Mouse (Mus musculus) neural tube, embryonic 10.5 days (tissue): Measurements from ENCODE around the gene Tnrc6c.
A peak's percentile ranks its signal among the peaks of the same experiment; 100 is the strongest.
"Not testable (repeated sequence)": the region's sequence is repeated elsewhere in the genome, so short reads cannot be mapped to it uniquely, and the experiment has no call there.

Experiments used
- DNase-seq: peaks from one replicate; pipeline ENCODE4 v3.0.0-alpha.2; 2017; ENCODE audit warnings: low spot score; ENCODE audit errors: extremely low spot score

Tnrc6c gene

GRCm38 (mm10) chr11:117768725-117769682 lies 114.9 kb downstream of the Tnrc6c start:
- no peak for DNase-seq

GRCm38 (mm10) chr11:117769683-117770047 lies 115.6 kb downstream of the Tnrc6c start:
- DNase-seq: no peak

DNA sequence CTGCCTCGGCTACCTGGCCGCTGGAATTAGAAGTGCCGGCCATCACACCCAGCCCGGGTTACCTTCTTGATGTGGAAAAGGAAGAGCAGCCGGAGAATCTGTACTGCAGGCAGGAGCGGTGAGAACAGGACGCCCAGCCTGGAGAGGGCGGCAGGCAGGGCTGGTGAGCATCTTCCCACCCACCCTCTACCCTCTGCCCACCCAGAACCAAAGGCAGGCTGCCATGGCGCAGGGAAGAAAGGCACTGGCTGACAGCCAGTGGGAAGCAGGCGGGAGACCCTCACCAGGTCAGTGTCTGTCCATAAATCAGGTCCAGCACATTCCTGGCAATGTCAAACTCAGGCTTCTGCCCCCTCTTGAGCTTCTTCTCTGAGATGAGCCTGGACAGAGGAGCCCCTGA lies 116.3 kb downstream of the Tnrc6c start:
- DNase-seq: no peak

- no peak for DNase-seq
Measured at GRCm38 (mm10) chr11:117772352-117772751, 118.3 kb downstream of the Tnrc6c start.

GRCm38 (mm10) chr11:117774925-117775324 lies 120.8 kb downstream of the Tnrc6c start:
- DNase-seq: no peak

GRCm38 (mm10) chr11:117775540-117775939 lies 121.5 kb downstream of the Tnrc6c start:
- DNase-seq: no peak

GRCm38 (mm10) chr11:117776085-117776792 lies 122.2 kb downstream of the Tnrc6c start:
- no peak for DNase-seq

DNA sequence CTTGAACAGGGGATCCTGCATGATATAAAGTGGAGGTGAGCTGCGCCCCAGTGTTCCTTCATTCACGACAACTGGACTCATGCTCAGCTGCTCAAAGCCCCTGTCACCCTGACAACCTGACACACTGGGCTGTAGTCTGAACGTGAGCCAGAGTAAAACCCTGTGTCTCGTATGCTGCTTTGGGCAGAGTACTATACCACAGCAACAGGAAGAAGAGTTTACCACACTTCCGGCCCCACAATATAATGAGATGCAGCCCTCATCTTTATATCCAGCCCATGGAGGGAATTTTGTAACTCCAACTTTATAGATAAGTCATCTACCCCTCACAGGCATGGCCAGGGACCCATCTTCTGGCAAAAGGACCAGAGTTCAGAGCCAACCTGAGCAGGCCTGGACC lies 123.0 kb downstream of the Tnrc6c start:
- no peak for DNase-seq

DNA sequence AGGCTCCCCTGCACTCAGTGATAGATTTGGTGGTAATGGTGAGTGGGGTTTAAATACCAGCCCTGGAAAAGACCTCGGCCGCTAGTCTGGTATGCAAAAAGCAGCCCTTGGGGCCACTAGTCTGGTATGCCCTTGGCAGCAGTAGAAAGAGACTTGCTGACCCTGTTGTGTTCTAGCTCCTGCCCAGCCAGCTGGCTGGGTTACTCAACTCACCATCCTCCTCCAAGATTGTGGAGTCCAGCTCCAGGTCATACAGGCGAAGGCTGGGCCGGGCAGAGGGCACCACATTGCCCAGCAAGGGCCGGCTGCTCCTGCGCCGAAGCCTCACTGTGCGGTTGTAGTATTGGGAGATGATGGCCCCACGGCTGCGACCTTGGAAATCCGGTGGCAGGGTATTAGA lies 123.9 kb downstream of the Tnrc6c start:
- no peak for DNase-seq

- peak; percentile 43 for DNase-seq
Measured at GRCm38 (mm10) chr11:117778851-117779433, 124.9 kb downstream of the Tnrc6c start.

DNA sequence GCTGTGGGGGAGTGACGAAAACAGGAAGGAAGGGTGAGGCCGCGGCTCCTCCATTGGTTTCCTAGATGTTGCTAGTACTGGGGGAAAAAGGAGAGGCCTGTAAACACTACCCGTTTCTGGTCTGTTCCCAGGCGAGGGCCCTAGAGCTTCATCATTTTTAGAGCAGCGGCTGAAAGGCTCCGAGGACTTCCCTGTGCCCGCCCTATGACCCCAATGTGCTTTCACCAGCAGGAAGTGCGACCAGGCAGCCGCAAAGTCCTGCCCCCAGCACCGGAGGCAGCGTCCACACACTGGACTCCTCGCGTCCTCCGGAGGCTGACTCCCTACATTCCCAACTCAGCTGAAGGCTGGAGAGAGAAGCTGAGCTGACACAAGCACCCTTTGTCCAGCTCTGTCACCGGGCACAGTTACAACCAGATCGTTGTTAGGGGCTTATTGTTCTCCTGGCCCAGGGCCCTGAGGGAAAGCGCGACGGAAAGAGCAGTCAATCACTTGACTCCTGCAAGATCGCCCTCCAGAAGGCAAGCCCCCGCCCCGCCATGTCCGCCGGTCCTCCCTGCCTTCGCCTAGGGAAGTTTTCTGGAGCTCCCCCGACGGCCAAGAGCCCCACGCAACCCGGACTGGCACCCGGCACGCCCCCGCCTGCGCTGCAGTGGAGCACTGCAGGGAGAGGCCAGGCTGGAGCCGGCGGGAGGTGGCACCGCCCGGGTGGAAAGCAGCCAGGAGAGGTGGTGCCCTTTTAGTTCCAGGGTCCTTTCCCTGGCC lies 125.5 kb downstream of the Tnrc6c start:
- peak; percentile 80 for DNase-seq

GRCm38 (mm10) chr11:117780199-117780515 lies 126.1 kb downstream of the Tnrc6c start:
- DNase-seq: no peak

DNA sequence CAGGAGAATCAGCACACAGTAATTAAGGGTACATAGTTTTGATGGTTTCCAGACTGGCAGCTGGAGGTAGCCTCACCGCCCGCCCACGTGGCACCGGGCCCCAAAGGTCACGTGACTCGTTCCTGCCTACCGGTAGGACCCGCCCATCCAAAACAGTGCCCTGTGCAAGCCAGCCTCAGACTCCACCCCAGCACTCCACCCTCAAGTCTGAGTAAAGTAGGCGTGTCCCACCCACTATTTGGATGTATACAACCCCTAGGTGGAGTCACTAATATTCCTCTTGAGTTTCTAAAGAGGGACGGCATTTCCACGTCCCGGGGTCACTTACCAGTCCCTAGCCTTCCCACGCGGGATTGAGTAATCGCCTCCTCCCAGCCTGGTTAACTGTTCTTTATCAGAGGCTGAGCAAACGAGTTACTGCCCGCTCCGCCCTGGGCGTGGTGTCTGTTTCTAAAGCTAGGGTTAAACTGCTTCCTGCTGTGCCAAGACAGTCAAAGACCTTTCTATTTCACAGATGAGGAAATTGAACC lies 126.6 kb downstream of the Tnrc6c start:
- peak; percentile 71 for DNase-seq

- peak; percentile 38 for DNase-seq
Measured at GRCm38 (mm10) chr11:117781199-117781821, 127.2 kb downstream of the Tnrc6c start.

GRCm38 (mm10) chr11:117781993-117782704 lies 128.1 kb downstream of the Tnrc6c start, which contains the start of the genes Tmc8 and Tmc6:
Gene Tmc8 (plus strand): TSS chr11:117782076.
Gene Tmc6 (minus strand): TSS chr11:117782198.
- no peak for DNase-seq

DNA sequence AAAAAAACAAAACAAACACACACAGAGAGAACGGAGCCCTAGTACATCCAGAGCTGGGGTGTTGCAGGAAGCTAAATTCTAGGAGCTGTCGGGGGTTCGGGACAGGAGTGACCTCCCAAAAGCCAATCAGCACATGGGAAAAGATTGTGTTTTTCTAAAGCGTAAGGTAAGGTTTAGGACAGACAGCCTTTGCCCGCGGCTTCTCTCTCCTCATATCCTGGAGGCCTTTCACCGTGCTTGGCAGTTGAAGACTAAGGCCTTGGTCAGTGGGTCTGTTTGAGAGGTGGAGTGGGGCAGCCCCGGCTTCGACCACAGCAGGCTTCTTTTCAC lies 128.6 kb downstream of the Tnrc6c start:
- no peak for DNase-seq

DNA sequence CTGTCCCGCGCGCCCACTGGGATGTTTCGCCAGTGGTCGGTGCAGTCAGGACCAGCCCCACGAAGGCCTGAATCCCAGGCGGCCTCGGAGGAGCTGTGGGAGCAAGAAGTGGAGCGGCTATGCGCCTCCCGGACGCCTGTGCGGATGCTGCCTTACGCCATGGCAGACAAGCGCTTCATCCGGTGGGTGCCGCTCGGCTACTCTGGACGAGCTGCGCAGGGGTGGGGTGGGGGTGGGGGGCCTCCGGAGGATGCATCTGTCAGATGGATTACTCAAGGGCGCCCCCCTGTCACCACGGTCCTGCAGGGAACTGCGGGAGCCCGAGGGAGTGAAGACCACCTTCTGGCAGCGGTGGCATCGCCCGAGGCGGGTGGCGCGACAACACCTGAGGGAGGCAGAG lies 129.0 kb downstream of the Tnrc6c start:
- peak; percentile 82 for DNase-seq

- DNase-seq: peak; percentile 32
Measured at GRCm38 (mm10) chr11:117783683-117784309, 129.7 kb downstream of the Tnrc6c start.

DNA sequence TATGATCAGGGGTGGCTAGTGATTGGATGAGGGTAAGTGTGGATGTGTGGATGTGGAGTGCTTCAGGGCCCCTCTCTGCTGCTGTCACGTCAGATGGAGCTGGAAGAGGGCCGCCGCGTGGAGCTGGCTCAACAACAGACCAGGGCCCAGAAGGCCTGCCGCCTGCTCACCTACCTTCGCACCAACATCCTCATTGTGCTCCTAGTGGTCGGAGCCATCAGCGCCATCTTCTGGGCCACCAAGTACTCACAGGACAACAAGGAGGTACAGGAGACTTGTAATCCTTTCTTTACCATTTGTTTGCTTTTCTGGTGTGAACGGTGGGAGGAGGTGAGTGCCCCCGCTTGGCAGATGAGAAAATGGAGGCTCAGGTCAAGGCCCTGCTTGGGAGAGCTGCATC lies 132.2 kb downstream of the Tnrc6c start:
- peak; percentile 54 for DNase-seq

- DNase-seq: not testable (repeated sequence)
Measured at GRCm38 (mm10) chr11:117788481-117788880, 134.4 kb downstream of the Tnrc6c start.
